Mouse (Mus musculus) cortical plate, adult 2 months (tissue): Measurements from ENCODE around the gene Clec2e.

ENCODE experiments used
- CTCF ChIP-seq: fragments of 200-500 bp; IDR thresholded peaks from 2 replicates; pipeline ENCODE4 v1.5.1; 2011; ENCODE audit warnings: mild to moderate bottlenecking, control low read depth, low read length; ENCODE audit not compliant: insufficient read depth; ENCODE audit errors: extremely low read depth
- POLR2A ChIP-seq: fragments of 200-500 bp; IDR thresholded peaks from 2 replicates; pipeline ENCODE4 v1.6.1; 2011; ENCODE audit warnings: mild to moderate bottlenecking, low read length, control low read depth; ENCODE audit not compliant: insufficient read depth; ENCODE audit errors: extremely low read depth

GRCm38 (mm10) chr6:129049596-129050251 lies 51.0 kb downstream of the Clec2e start:
- TF ChIP-seq CTCF (no peak), POLR2A (no peak)
